Mouse (Mus musculus): Measurements from ENCODE around the gene Dsp.

DNA sequence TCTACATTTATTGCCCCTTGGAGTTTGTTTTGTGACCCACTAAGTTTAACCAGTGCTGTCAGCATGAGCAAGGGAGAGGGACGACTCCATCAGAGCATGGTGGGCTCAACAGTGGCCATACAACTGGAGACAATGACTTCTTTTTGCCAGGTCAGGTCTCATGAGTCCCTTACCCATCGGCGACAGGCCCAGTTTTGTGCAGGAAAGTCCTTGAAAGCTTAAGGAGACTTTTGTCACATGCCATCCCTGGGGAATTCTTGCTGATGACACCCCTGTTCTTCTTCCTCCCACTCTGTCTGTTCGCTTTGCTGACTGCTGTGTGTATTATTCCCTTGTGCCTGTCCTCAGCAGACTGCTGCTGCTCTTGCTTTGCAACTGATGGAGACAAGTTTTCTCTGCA is 81.3 kb downstream of the Dsp start:
- TF ChIP-seq ZNF384 (IDR thresholded peaks at IDR 0.05; ENCODE audit: low read depth, low read length), result no peak
- no peak for TF ChIP-seq MAFK (IDR thresholded peaks at IDR 0.05; ENCODE audit: insufficient read depth, low read depth, low read length)
- TF ChIP-seq HCFC1 (IDR thresholded peaks at IDR 0.05; ENCODE audit: borderline replicate concordance, insufficient read depth, low read length), result no peak
- no peak for TF ChIP-seq CHD2 (IDR thresholded peaks at IDR 0.05; ENCODE audit: low read depth, low read length)
- TF ChIP-seq ZC3H11A (IDR thresholded peaks at IDR 0.05; ENCODE audit: borderline replicate concordance, low read depth, low read length), result no peak
